Mouse (Mus musculus): ENCODE measurements around the gene Dqx1.

- TF ChIP-seq MYOG (IDR thresholded peaks at IDR 0.05; ENCODE audit: control insufficient read depth, extremely low read depth, insufficient read length) (no peak), CTCF (IDR thresholded peaks at IDR 0.05; ENCODE audit: control insufficient read depth, insufficient read depth, insufficient read length) (no peak), MYOD1 (IDR thresholded peaks at IDR 0.05; ENCODE audit: control insufficient read depth, insufficient read length, low read depth) (no peak), CEBPB (IDR thresholded peaks at IDR 0.05; ENCODE audit: low read depth) (no peak), MAX (IDR thresholded peaks at IDR 0.05) (no peak), USF1 (IDR thresholded peaks at IDR 0.05; ENCODE audit: low read depth) (no peak)
Measured at GRCm38 (mm10) chr6:83031921-83032590, 25.6 kb upstream of the Dqx1 start.

Data from C2C12 (cell line).